Mouse (Mus musculus) testis, postnatal 14 days (tissue): Measurements from ENCODE around the gene Dcaf8.

Source experiments
- DNase-seq: peaks from one replicate; pipeline ENCODE4 v3.0.0; 2021; ENCODE audit warnings: low spot score

Gene Dcaf8

GRCm38 (mm10) chr1:172147835-172148278 is at the start of gene Dcaf8:
TSS of gene Dcaf8 (plus strand) at chr1:172148084.
- peak; percentile 96 for DNase-seq

GRCm38 (mm10) chr1:172099325-172100033 is 48.4 kb upstream of the Dcaf8 start:
- no peak for DNase-seq

- no peak for DNase-seq
Observed at GRCm38 (mm10) chr1:172103619-172104018, 44.3 kb upstream of the Dcaf8 start.

GRCm38 (mm10) chr1:172105101-172105500 is 42.8 kb upstream of the Dcaf8 start:
- no peak for DNase-seq

DNA sequence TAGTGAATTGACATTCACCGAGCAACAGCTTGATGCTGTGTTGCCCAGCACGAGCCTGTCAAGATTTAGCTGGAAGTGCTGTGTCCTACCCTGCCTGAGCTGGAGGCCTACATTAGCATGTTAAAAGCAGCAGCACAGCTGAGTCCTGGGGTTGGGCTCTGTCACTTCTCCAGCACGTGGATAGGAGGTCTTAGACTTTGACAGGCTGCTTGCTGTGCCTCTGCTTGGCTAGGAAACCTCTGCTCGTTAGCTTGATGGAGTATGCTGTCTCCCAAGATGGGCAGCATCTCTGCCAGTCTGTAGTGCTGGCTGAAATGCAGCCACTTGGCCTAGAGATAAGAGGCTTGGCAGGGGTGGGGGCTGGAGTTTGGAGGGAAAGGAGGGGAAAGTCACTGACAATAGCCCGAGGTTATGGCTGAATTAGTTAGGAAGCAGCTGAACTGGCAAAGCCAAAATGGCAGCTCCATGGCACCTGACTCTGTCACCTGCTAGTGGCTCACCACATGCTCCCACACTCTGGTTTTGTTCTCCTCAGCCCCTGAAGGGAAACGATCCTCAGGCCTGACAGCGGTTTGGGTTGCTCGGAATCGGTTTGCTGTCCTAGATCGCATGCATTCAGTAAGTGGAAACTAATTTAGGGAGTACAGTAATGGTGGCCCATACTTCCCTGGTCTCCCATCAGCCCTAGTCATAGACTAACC is 40.0 kb upstream of the Dcaf8 start:
- no peak for DNase-seq

DNA sequence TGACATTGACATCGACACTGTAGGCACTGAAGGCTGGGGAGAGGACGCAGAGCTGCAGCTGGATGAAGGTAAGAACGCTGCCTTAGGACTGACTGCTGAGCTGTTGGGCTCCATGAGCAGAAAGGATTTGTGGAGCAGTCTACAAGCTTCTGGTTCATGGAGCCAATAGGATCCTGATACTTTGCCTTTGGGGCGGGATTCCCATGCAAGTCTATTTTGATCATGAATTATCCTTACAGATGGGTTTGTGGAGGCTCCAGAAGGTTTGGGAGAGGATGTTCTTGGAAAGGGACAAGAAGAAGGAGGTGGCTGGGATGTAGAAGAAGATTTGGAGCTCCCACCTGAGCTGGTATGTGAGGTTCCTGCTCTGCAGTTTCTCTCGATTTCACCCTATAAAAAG is 30.9 kb upstream of the Dcaf8 start:
- no peak for DNase-seq

DNA sequence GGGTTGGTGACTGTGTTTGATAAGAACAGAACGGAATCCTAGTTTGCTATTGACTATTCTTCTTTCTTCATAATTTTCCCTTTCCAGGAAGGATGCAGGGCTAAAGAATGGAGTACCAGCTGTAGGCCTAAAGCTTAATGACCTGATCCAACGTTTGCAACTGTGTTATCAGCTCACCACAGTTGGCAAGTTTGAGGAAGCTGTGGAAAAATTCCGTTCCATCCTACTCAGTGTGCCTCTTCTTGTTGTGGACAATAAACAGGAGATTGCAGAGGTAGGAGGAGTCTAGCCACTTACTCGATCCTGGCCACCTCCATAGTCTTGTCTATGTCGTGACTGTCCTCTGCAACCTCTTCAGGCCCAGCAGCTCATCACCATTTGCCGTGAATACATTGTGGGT is 28.8 kb upstream of the Dcaf8 start:
- DNase-seq: no peak

DNA sequence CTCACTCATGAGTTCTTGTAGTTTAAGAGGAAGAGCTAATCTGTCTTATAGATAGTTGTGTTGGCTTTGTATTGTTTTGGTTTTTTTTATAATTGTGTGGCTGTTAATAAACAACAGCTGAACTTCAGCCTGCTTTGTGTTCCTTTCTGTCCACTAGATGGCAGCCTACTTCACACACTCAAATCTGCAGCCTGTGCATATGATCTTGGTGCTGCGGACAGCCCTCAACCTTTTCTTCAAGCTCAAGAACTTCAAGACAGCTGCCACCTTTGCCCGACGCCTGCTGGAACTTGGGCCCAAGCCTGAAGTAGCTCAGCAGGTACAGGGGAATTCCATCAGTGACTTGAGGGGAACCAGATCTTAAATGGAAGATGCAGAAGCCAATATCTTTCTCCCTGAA is 28.2 kb upstream of the Dcaf8 start:
- no peak for DNase-seq

DNA sequence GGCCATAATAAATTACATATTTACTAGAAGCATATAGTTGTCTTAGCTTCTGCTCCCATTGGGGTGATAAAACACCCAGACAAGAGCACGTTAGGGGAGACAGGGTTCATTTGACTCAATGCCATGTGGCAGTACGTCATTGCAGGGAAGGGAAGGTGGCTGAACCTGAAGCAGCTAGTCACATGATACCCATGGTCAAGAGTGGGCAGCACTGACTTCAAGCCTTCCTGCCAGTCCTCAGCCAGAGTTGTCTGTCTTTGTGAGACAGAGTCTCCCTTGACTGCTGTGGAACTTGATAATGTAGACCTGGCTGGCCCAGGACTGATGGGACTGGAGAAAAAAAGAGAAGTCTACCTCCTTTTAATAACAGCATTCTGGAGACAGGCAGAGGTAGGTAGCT is 25.2 kb upstream of the Dcaf8 start:
- no peak for DNase-seq

DNA sequence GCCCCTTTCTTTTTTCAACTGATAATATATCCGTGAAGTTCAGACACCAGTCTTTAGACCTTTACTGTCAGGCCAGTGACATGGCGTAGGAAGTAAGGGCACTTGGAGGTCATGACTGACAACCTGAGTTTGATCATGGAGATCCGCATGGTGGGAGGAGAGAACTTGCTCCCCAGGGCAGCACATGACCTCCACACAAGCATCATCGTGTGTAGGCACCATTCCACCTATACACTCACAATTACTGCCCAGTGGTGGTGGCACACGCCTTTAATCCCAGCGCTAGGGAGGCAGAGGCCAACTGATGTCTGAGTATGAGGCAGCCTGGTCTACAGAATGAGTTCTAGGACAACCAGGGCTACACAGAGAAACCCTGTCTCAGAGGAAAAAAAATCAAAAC is 23.3 kb upstream of the Dcaf8 start:
- no peak for DNase-seq

DNA sequence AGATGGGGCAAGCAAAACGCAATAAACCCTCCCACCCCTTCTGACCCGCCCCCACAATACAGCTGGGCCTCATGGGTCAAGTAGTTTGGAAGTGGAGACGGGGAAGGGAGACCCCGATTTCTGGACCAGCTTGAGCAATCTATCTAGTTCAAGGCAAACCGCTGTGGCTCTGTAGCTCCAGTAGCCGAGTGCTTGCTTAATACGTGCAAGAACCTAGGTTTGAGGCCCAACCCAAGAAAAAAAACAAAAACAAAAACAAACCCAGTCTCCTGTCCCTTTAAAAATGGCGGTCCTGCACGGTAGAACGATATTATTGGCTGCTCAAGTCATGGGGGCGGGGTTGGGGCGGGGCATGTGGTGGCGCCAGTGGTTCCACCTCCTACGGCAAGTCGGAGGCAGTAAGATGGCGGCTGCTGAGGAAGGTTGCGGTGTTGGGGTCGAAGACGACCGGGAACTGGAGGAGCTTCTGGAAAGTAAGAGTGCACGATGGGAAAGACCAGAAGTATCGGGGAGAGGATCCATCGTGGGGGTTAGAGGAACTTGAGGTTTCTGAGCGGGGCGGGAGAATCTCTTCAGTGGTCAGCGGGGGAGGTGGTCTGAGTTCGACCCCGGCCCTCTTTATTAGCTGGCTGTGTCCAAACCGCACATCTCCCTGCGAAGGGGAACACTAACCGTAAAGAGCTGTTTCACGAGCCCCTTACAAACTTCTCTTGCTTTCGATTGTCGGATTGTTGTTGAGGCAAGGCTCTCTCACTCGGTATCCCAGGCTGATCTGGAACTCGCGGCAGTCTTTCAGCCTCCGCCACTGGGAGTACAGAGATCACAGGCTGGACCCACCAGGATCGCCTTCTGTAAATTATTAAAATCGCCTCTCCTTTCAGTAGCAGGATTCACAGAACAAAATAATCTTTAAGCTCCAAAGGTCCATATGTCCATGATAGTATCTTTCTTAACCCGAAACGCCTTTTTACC is 21.2 kb upstream of the Dcaf8 start, which contains the start of gene Pex19:
Gene Pex19 (plus strand): TSS at position 380 of the 972 bp plus-strand sequence.
- peak; percentile 87 for DNase-seq

DNA sequence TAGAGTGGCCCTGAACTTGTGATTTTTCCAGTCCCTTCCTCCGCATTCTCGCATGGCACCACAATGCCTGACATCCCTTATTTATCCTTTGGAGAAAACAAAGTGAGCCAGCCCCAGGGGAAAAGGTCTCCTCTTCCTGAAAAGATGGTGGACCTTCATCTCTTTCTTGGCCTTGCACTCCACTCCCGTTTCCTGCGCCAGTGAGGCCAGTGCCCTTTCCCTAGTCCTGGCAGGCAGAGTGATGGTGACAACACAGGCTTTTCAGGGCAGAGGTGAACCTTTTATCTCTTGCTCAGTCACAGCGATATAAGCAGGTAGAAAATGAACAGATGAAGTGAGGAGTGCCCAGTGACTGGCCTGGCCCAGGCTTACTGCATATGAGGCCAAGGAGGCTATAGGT is 20.4 kb upstream of the Dcaf8 start:
- no peak for DNase-seq

- DNase-seq: peak; percentile 51
Observed at GRCm38 (mm10) chr1:172128563-172128962, 19.3 kb upstream of the Dcaf8 start.

GRCm38 (mm10) chr1:172129108-172129507 is 18.8 kb upstream of the Dcaf8 start:
- DNase-seq: no peak

GRCm38 (mm10) chr1:172129780-172130179 is 18.1 kb upstream of the Dcaf8 start:
- no peak for DNase-seq

- no peak for DNase-seq
Observed at GRCm38 (mm10) chr1:172132319-172132718, 15.6 kb upstream of the Dcaf8 start.

- DNase-seq: no peak
Observed at GRCm38 (mm10) chr1:172133535-172133934, 14.3 kb upstream of the Dcaf8 start.

DNA sequence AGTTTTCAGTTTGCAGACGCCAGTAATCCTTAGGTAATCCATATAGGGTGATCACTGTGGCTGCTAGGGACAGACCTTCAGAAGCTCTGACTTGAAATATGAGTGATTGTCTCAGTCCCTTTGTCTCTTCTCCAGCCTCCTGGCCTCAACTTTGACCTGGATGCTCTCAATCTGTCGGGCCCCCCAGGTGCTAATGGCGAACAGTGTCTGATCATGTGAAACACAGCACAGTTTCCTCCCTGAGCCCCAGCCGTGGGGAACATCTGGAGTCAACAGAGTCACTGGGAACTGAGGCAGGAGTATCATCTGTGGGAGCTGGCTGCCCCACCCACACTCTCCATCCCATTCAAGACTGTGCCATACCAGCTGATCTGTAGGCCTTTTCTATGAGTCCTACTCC is 13.8 kb upstream of the Dcaf8 start:
- DNase-seq: no peak

DNA sequence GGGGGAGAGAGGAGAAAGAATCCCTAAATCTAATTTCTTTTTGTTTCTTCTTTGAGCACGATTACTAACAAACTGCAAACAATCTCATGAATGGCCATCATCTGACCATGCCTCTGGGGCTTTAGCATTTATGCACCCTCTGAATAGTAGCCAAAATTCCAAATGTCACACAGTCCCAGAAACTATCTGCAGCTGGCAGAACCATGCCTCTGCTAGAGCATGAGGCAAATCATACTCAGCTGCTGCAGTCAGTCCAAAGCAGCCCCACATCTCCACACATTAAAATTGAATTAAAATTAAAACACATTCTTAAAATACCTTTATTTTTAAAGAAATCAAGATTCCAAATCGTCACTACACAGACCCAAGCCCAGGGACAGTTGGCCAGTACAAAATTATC is 7.7 kb upstream of the Dcaf8 start:
- no peak for DNase-seq

GRCm38 (mm10) chr1:172140825-172141224 is 7.1 kb upstream of the Dcaf8 start:
- DNase-seq: no peak

- no peak for DNase-seq
Observed at GRCm38 (mm10) chr1:172141529-172141928, 6.4 kb upstream of the Dcaf8 start.

GRCm38 (mm10) chr1:172143570-172143969 is 4.3 kb upstream of the Dcaf8 start:
- no peak for DNase-seq
